Mouse (Mus musculus) heart, adult 2 months (tissue): ENCODE measurements around the gene Stox2. TPM values are rescaled to one million over a fixed set of nuclear protein-coding genes. Genes with fewer than 3 reads are reported as not detected.

Experiments
- DNase-seq, 2 experiments: peaks; one replicate each; pipeline ENCODE4 v3.0.0; 2021
- H3K27ac ChIP-seq: fragments of 200-600 bp; 2 replicates; pipeline ENCODE4 v1.8.1; 2022
- H3K27me3 ChIP-seq: fragments of 200-500 bp; 2 replicates; pipeline ENCODE4 v1.6.1; 2012; ENCODE audit warnings: mild to moderate bottlenecking, low read length, inconsistent platforms, mixed read lengths; ENCODE audit not compliant: control insufficient read depth, insufficient read depth
- H3K36me3 ChIP-seq: fragments of 200-500 bp; 2 replicates; pipeline ENCODE4 v1.6.1; 2012; ENCODE audit warnings: low read length, inconsistent platforms; ENCODE audit not compliant: control insufficient read depth, insufficient read depth
- H3K4me1 ChIP-seq: fragments of 200-500 bp; 2 replicates; pipeline ENCODE4 v1.6.1; 2011; ENCODE audit warnings: low read length; ENCODE audit not compliant: control insufficient read depth, insufficient read depth
- H3K4me3 ChIP-seq: fragments of 200-600 bp; 2 replicates; pipeline ENCODE4 v1.8.1; 2022
- H3K79me2 ChIP-seq: fragments of 200-500 bp; replicated peaks from 2 replicates; pipeline ENCODE4 v1.6.1; 2012; ENCODE audit warnings: mild to moderate bottlenecking, inconsistent platforms, low read length, moderate library complexity, mixed read lengths; ENCODE audit not compliant: control insufficient read depth, insufficient read depth
- H3K9ac ChIP-seq: fragments of 200-500 bp; 2 replicates; pipeline ENCODE4 v1.6.1; 2012; ENCODE audit warnings: low read depth, mild to moderate bottlenecking, control low read depth, inconsistent platforms, low read length, mixed read lengths
- CTCF ChIP-seq: fragments of 200-600 bp; IDR thresholded peaks from 2 replicates; pipeline ENCODE4 v1.8.1; 2022; ENCODE audit warnings: antibody characterized with exemption, mild to moderate bottlenecking, moderate library complexity
- EP300 ChIP-seq: fragments of 200-500 bp; IDR thresholded peaks from 2 replicates; pipeline ENCODE4 v1.6.1; 2011; ENCODE audit warnings: low read depth, low read length, control low read depth; ENCODE audit not compliant: insufficient read depth
- POLR2A ChIP-seq: fragments of 200-500 bp; IDR thresholded peaks from 2 replicates; pipeline ENCODE4 v1.6.1; 2011; ENCODE audit warnings: mild to moderate bottlenecking, low read depth, low read length, control low read depth; ENCODE audit not compliant: insufficient read depth
- WGBS: fragments of 180-500 bp; shearing (Covaris S2); methylation state at CpG from one replicate; pipeline ENCODE4 v1.1.7; 2018; 5-methylcytosine and 5-hydroxymethylcytosine counted together
- intact Hi-C: fragments of 180-260 bp; cut with DNase I; formaldehyde crosslinking; loops from one replicate; pipeline ENCODE4 v1.15.1; 2025
- polyA plus RNA-seq: library from polyadenylated mRNA; depleted of rRNA; stranded (reverse); fragments of >200 nt; gene quantifications from 2 replicates; pipeline ENCODE4 v1.2.3, GENCODE M21; 2012
- total RNA-seq, 2 experiments: library from RNA; stranded (reverse); gene quantifications; 2 replicates each; pipeline ENCODE4 v1.2.3; 2021

The Stox2 gene
- total and polyA plus RNA-seq, 3 experiments: 2.6 to 11.3 (median 10.1) TPM

DNA sequence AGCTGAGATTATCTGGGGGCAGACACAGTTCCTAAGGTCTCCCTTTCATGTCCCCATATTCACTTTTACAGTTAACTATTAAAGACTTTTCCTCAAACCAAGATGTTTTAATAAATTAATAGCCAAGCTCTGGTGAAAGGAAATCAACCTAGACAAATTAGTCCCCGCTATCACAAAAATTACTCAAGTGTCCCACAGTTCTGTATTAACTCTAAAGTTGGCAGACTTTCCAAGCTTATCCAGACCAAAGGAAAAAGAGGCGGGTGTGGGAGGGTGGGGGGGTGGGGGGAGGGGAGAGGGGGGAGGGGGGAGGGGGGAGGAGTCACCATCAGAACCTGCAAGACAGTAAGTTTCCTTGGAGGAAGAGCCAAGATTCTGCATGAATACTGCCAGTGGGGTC is 41.3 kb downstream of the Stox2 start:
- no peak overlapping the region for H3K27ac ChIP-seq
- peaks cover under 1% of the 10 kb centered on the region for H3K4me1 ChIP-seq
- peaks cover 2% of the 10 kb centered on the region for H3K79me2 ChIP-seq
- H3K36me3 ChIP-seq: no peaks in the 10 kb centered on the region
- H3K4me3 ChIP-seq: no peak overlapping the region
- H3K27me3 ChIP-seq: no peaks in the 10 kb centered on the region
- no peak for DNase-seq
- H3K9ac ChIP-seq: no peak overlapping the region
- TF ChIP-seq POLR2A: no peak
- TF ChIP-seq CTCF: no peak
- no peak for TF ChIP-seq EP300
- intact Hi-C loops: no loop called here
- WGBS: 57% methylated on average over 2 of the region's 2 CpGs

DNA sequence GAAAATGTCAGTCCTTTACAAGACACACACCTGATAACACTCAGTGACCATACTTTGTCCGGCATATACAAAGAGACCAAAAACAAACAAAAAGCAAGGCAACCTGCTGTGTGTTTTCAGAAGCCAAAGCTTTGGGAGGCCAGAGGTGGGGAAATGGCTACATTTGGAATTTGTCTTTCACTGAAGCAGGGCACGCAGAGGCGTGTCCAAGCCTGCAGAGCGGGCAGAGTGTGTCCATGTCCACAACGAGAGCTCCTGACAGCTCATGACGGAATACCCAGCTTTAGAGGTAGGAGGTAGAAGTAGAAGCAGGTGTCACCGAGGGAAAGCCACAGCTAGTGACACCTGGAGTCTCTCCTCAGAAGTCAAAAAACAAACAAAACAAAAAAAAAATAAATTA is 53.2 kb downstream of the Stox2 start:
- no peaks in the 10 kb centered on the region for H3K27me3 ChIP-seq
- no peak overlapping the region for H3K4me3 ChIP-seq
- H3K9ac ChIP-seq: no peak overlapping the region
- WGBS: 59% methylated on average over 7 of the region's 7 CpGs
- DNase-seq: no peak
- H3K36me3 ChIP-seq: no peaks in the 10 kb centered on the region
- H3K27ac ChIP-seq: no peak overlapping the region
- H3K79me2 ChIP-seq: no peaks in the 10 kb centered on the region; the same call in 1 of the 2 replicates
- peaks cover 5% of the 10 kb centered on the region for H3K4me1 ChIP-seq
- TF ChIP-seq CTCF: no peak
- no peak for TF ChIP-seq EP300
- TF ChIP-seq POLR2A: no peak
- intact Hi-C loops: no loop called here

DNA sequence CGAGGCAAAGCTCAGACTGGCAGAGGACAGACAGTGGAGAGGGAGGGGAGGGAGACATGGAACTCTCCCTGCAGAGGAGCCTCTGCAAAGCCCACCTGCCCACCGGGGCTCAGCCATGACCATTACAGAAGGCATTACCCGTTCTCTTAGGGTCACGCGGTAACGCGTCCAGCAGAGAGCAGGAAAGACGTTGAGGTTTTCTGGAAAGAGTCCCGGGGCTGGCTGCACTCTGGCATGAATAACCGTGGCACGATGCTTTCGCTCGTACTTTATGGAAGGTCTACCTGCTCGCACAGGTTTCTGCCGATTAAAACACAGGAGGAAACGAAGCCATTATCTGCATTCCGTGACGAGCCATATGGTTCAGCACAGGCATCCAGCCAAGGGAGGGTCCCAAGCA is 53.9 kb downstream of the Stox2 start:
- DNase-seq: no peak
- WGBS: 63% methylated on average over 18 of the region's 18 CpGs
- Histone ChIP-seq H3K9ac (no peak overlapping the region), H3K4me3 (no peak overlapping the region), H3K79me2 (no peaks in the 10 kb centered on the region), H3K4me1 (peaks cover 6% of the 10 kb centered on the region), H3K27me3 (no peaks in the 10 kb centered on the region), H3K27ac (no peak overlapping the region), H3K36me3 (no peaks in the 10 kb centered on the region)
- intact Hi-C loops: no loop called here
- TF ChIP-seq EP300 (no peak), POLR2A (no peak), CTCF (no peak)

DNA sequence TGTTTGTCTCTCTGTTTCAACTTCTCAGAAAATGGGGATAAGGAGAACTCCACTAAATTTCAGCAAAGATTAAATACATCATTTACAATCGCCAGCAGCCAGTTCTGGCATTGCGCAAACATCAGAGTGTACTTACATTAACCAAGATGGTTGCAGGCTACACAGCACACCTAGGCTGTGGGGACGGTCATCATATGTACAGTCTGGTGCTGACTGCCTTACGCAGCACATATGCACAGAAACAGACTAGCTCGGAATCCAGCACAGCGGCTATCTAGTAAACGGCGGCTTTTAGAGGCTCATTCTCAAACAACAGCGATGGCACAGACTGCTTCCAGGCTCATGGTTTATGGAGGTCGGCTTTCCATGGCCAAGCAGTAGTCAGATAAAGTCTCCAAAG is 54.3 kb downstream of the Stox2 start:
- TF ChIP-seq CTCF: no peak
- no peak for TF ChIP-seq EP300
- TF ChIP-seq POLR2A: no peak
- no peak overlapping the region for H3K4me3 ChIP-seq
- H3K27ac ChIP-seq: no peak overlapping the region
- no peaks in the 10 kb centered on the region for H3K36me3 ChIP-seq
- no peaks in the 10 kb centered on the region for H3K79me2 ChIP-seq
- no peaks in the 10 kb centered on the region for H3K27me3 ChIP-seq
- peaks cover 7% of the 10 kb centered on the region for H3K4me1 ChIP-seq
- intact Hi-C loops: no loop called here
- H3K9ac ChIP-seq: no peak overlapping the region
- DNase-seq: no peak
- 90% methylated on average over 10 of the region's 10 CpGs for WGBS

DNA sequence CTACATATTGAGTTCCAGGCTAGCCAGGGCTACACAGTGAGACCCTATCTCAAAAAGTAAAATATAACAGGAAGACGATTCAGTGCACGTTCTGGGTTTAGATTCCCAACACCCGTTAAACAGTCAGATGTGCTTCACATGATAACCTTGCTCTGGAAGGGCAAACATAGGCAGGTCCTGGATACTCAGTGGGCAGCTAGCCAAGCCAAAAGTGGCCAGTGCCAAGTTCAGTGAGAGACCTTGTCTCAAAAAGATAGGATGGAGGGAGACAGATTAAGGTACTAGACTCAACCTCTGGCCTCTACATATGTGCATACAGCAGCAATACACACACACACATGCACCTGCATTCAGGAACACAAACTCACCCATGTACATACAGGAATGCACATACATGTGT is 56.7 kb downstream of the Stox2 start:
- Histone ChIP-seq H3K9ac (no peak overlapping the region), H3K4me3 (no peak overlapping the region), H3K79me2 (no peaks in the 10 kb centered on the region; the same call in none of the 2 replicates), H3K36me3 (no peaks in the 10 kb centered on the region), H3K4me1 (peaks cover 8% of the 10 kb centered on the region), H3K27me3 (no peaks in the 10 kb centered on the region), H3K27ac (no peak overlapping the region)
- intact Hi-C loops: loop anchor here (2.0 to 10.0 kb wide), 2 partner anchors 23 to 305 kb away; no protein-coding TSS in a partner anchor
- TF ChIP-seq CTCF: no peak
- no peak for TF ChIP-seq POLR2A
- TF ChIP-seq EP300: no peak
- 28% methylated on average over 3 of the region's 3 CpGs for WGBS
- DNase-seq: no peak

DNA sequence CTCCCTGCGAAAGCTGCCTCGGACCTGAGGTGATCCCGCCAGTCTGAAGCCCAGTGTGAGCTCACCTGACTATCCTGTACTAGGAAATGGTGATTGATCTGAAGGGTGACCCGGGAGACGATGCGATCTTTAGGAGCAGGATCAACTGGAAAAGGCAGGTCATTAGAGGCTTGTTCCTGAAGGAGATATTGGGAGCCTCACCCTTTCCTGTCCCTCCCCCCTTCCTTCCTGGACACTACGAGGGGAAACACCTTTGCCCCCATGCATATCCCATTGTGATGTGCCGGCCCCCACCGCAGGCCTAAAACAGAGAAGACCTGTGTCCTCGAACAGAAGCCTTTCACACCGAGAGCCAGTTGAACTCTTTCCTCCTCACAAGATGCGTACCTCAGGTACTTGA is 58.0 kb downstream of the Stox2 start:
- Histone ChIP-seq H3K27ac (peak overlapping the region; percentile 67), H3K9ac (no peak overlapping the region), H3K4me3 (peak overlapping the region; percentile 11; the same call in 1 of the 2 replicates), H3K4me1 (peaks cover 8% of the 10 kb centered on the region), H3K79me2 (no peaks in the 10 kb centered on the region; the same call in none of the 2 replicates), H3K27me3 (no peaks in the 10 kb centered on the region), H3K36me3 (no peaks in the 10 kb centered on the region)
- TF ChIP-seq POLR2A (0 out of 2 replicates have a peak, but pooled peaks have one; percentile 21), CTCF (no peak), EP300 (peak; percentile 86)
- intact Hi-C loops: loop anchor here (2.0 to 10.0 kb wide), 2 partner anchors 25 to 307 kb away; no protein-coding TSS in a partner anchor
- WGBS: 51% methylated on average over 12 of the region's 12 CpGs
- peak in 1 of 2 experiments; percentile 53 for DNase-seq
